Mouse (Mus musculus): Measurements from ENCODE around the gene Gm20741. TPM values are rescaled to one million over a fixed set of nuclear protein-coding genes. Genes with fewer than 3 reads are reported as not detected.

Gm20741 gene
- polyA plus RNA-seq, 1 experiment: not detected

GRCm38 (mm10) chr16:88820066-88820465 lies 8.0 kb upstream of the Gm20741 start, which contains the start of gene Krtap15:
TSS of gene Krtap15 (plus strand) at chr16:88820215.
- WGBS: 78% methylated on average over 3 of the region's 3 CpGs
- Histone ChIP-seq H3K36me3 (ENCODE audit: control insufficient read depth, insufficient read depth, low read length) (no peaks in the 10 kb centered on the region), H3K4me3 (ENCODE audit: control insufficient read depth, insufficient read depth, low read length) (no peak within 1 kb of the TSS), H3K27me3 (ENCODE audit: control insufficient read depth, insufficient read depth, low read length) (no peaks in the 10 kb centered on the region), H3K4me1 (replicated peaks; ENCODE audit: control insufficient read depth, insufficient read depth, low read length) (no peaks in the 10 kb centered on the region), H3K27ac (ENCODE audit: control insufficient read depth, insufficient read depth, low read length) (no peak within 1 kb of the TSS)
- no peak for DNase-seq
- TF ChIP-seq POLR2A (IDR thresholded peaks at IDR 0.05; ENCODE audit: control insufficient read depth, extremely low read depth, insufficient read depth, low read length, poor library complexity) (no peak), CTCF (IDR thresholded peaks at IDR 0.05; ENCODE audit: borderline replicate concordance, control insufficient read depth, extremely low read depth, insufficient read depth, low read length, poor library complexity) (no peak)

- no peaks in the 10 kb centered on the region for H3K27me3 ChIP-seq (ENCODE audit: control insufficient read depth, insufficient read depth, low read length)
- WGBS: 86% methylated on average over 2 of the region's 2 CpGs
- H3K36me3 ChIP-seq (ENCODE audit: control insufficient read depth, insufficient read depth, low read length): no peaks in the 10 kb centered on the region
- H3K27ac ChIP-seq (ENCODE audit: control insufficient read depth, insufficient read depth, low read length): no peak overlapping the region
- TF ChIP-seq POLR2A (IDR thresholded peaks at IDR 0.05; ENCODE audit: control insufficient read depth, extremely low read depth, insufficient read depth, low read length, poor library complexity) (no peak), CTCF (IDR thresholded peaks at IDR 0.05; ENCODE audit: borderline replicate concordance, control insufficient read depth, extremely low read depth, insufficient read depth, low read length, poor library complexity) (no peak)
- DNase-seq: no peak
- no peak overlapping the region for H3K4me3 ChIP-seq (ENCODE audit: control insufficient read depth, insufficient read depth, low read length)
- H3K4me1 ChIP-seq (replicated peaks; ENCODE audit: control insufficient read depth, insufficient read depth, low read length): no peaks in the 10 kb centered on the region
Observed at GRCm38 (mm10) chr16:88786786-88787185, 25.2 kb downstream of the Gm20741 start.

GRCm38 (mm10) chr16:88777596-88777995 lies 34.4 kb downstream of the Gm20741 start, which contains the start of gene Gm5965:
TSS of gene Gm5965 (plus strand) at chr16:88777896.
- Histone ChIP-seq H3K4me1 (replicated peaks; ENCODE audit: control insufficient read depth, insufficient read depth, low read length) (no peaks in the 10 kb centered on the region), H3K36me3 (ENCODE audit: control insufficient read depth, insufficient read depth, low read length) (no peaks in the 10 kb centered on the region), H3K27me3 (ENCODE audit: control insufficient read depth, insufficient read depth, low read length) (no peaks in the 10 kb centered on the region), H3K27ac (ENCODE audit: control insufficient read depth, insufficient read depth, low read length) (no peak within 1 kb of the TSS), H3K4me3 (ENCODE audit: control insufficient read depth, insufficient read depth, low read length) (no peak within 1 kb of the TSS)
- DNase-seq: no peak
- no peak for TF ChIP-seq CTCF (IDR thresholded peaks at IDR 0.05; ENCODE audit: borderline replicate concordance, control insufficient read depth, extremely low read depth, insufficient read depth, low read length, poor library complexity)
- no peak for TF ChIP-seq POLR2A (IDR thresholded peaks at IDR 0.05; ENCODE audit: control insufficient read depth, extremely low read depth, insufficient read depth, low read length, poor library complexity)
- WGBS: 94% methylated on average over 6 of the region's 6 CpGs

GRCm38 (mm10) chr16:88774106-88774505 lies 37.9 kb downstream of the Gm20741 start, which contains the start of gene 2310057N15Rik:
TSS of gene 2310057N15Rik (minus strand) at chr16:88774206.
- Histone ChIP-seq H3K4me3 (ENCODE audit: control insufficient read depth, insufficient read depth, low read length) (no peak within 1 kb of the TSS), H3K4me1 (replicated peaks; ENCODE audit: control insufficient read depth, insufficient read depth, low read length) (no peaks in the 10 kb centered on the region), H3K27me3 (ENCODE audit: control insufficient read depth, insufficient read depth, low read length) (no peaks in the 10 kb centered on the region), H3K27ac (ENCODE audit: control insufficient read depth, insufficient read depth, low read length) (no peak within 1 kb of the TSS), H3K36me3 (ENCODE audit: control insufficient read depth, insufficient read depth, low read length) (no peaks in the 10 kb centered on the region)
- 89% methylated on average over 2 of the region's 2 CpGs for WGBS
- TF ChIP-seq POLR2A (IDR thresholded peaks at IDR 0.05; ENCODE audit: control insufficient read depth, extremely low read depth, insufficient read depth, low read length, poor library complexity) (no peak), CTCF (IDR thresholded peaks at IDR 0.05; ENCODE audit: borderline replicate concordance, control insufficient read depth, extremely low read depth, insufficient read depth, low read length, poor library complexity) (no peak)
- no peak for DNase-seq

Other genes with a start within 250 kb of the Gm20741 start
- gene Cldn8, start 249.0 kb downstream of the Gm20741 start, polyA plus RNA-seq (2012; rRNA removed): 0.19 TPM in 1 of 2 replicates, not detected in the other
- gene Krtap24-1, start 199.9 kb downstream of the Gm20741 start, polyA plus RNA-seq (2012; rRNA removed): not detected in 2 replicates
- 0.31 TPM in 1 of 2 replicates, not detected in the other for gene 2310079G19Rik, start 184.6 kb downstream of the Gm20741 start, polyA plus RNA-seq (2012; rRNA removed)
- not detected in 2 replicates for gene Krtap26-1, start 164.4 kb downstream of the Gm20741 start, polyA plus RNA-seq (2012; rRNA removed)
- gene Krtap27-1, start 140.5 kb downstream of the Gm20741 start, polyA plus RNA-seq (2012; rRNA removed): not detected in 2 replicates
- gene 2310061N02Rik, start 104.3 kb downstream of the Gm20741 start, polyA plus RNA-seq (2012; rRNA removed): not detected in 2 replicates
- gene Krtap13-1, start 83.4 kb downstream of the Gm20741 start, polyA plus RNA-seq (2012; rRNA removed): not detected in 2 replicates
- gene Krtap13, start 60.6 kb downstream of the Gm20741 start, polyA plus RNA-seq (2012; rRNA removed): not detected in 2 replicates
- gene 2310034C09Rik, start 53.4 kb downstream of the Gm20741 start, polyA plus RNA-seq (2012; rRNA removed): not detected in 2 replicates
- gene 2310057N15Rik, start 38.0 kb downstream of the Gm20741 start, polyA plus RNA-seq (2012; rRNA removed): not detected in 2 replicates
- not detected in 2 replicates for gene Gm5965, start 34.3 kb downstream of the Gm20741 start, polyA plus RNA-seq (2012; rRNA removed)
- gene Krtap15, start 8.0 kb upstream of the Gm20741 start, polyA plus RNA-seq (2012; rRNA removed): not detected in 2 replicates
- not detected in 2 replicates for gene Krtap14, start 13.9 kb upstream of the Gm20741 start, polyA plus RNA-seq (2012; rRNA removed)
- not detected in 2 replicates for gene Krtap19-1, start 57.2 kb upstream of the Gm20741 start, polyA plus RNA-seq (2012; rRNA removed)
- gene Krtap19-2, start 62.0 kb upstream of the Gm20741 start, polyA plus RNA-seq (2012; rRNA removed): not detected in 2 replicates
- gene Krtap19-3, start 65.8 kb upstream of the Gm20741 start, polyA plus RNA-seq (2012; rRNA removed): not detected in 2 replicates
- gene Krtap19-4, start 72.9 kb upstream of the Gm20741 start, polyA plus RNA-seq (2012; rRNA removed): not detected in 2 replicates
- not detected in 2 replicates for gene Krtap19-5, start 84.2 kb upstream of the Gm20741 start, polyA plus RNA-seq (2012; rRNA removed)
- gene Krtap19-9b, start 120.0 kb upstream of the Gm20741 start, polyA plus RNA-seq (2012; rRNA removed): not detected in 2 replicates
- gene Krtap16-3, start 150.7 kb upstream of the Gm20741 start, polyA plus RNA-seq (2012; rRNA removed): not detected in 2 replicates
- not detected in 2 replicates for gene Krtap22-2, start 198.5 kb upstream of the Gm20741 start, polyA plus RNA-seq (2012; rRNA removed)
- gene Gm10229, start 203.1 kb upstream of the Gm20741 start, polyA plus RNA-seq (2012; rRNA removed): not detected in 2 replicates
- gene Krtap6-1, start 219.5 kb upstream of the Gm20741 start, polyA plus RNA-seq (2012; rRNA removed): not detected in 2 replicates
- gene Gm10228, start 229.3 kb upstream of the Gm20741 start, polyA plus RNA-seq (2012; rRNA removed): not detected in 2 replicates
- not detected in 2 replicates for gene Krtap6-5, start 235.7 kb upstream of the Gm20741 start, polyA plus RNA-seq (2012; rRNA removed)